Comparison of ENCODE assay signal across 29 mouse cellular contexts in the genomic region with DNA sequence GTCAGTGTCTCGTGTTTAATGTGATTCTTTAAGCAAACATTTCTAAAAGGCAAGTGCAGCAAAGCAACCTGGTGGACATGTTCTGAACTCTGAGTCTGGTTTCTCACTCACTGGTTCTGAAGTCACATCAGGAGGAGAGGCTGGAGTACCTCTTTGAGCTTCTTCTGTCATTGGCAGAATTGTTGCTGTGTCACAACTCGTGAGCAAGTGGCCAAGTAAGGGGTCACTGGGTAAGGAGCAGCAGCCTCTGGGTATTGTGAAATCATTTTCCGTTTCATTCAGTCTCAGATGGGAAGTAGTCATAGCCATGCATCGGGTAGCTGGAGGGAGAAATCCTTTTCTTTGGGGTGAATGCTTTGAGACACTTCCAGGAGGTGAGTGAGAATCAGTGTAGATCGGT.
DNase-seq lines count a peak whose midpoint lies in the region; ATAC-seq and TF ChIP-seq lines count a peak whose summit lies in the region.
"Had no signal": no experiment of that assay in that cellular context is flagged by ENCODE, and none has a peak within 500 bp of the region (broad histone marks: within the 10 kb centered on the region; RNA-seq: fewer than 3 reads in every experiment).

No protein-coding gene starts in this region.

- H3K27ac ChIP-seq in kidney, adult 2 months (ENCODE audit: insufficient read depth, low read depth, low read length) = no peak overlapping the region
- no peak overlapping the region for H3K27ac ChIP-seq in kidney, embryonic 16.5 days (ENCODE audit: low read length)
- H3K27ac ChIP-seq in limb, embryonic 10.5 days = no peak overlapping the region
- H3K27ac ChIP-seq: embryonic facial prominence, embryonic 13.5 days; forebrain, embryonic 10.5 days; heart, embryonic 15.5 days; hindbrain, embryonic 12.5 days; hindbrain, postnatal 0 days; intestine, embryonic 15.5 days; limb, embryonic 15.5 days; liver, embryonic 14.5 days; macrophage; midbrain, embryonic 13.5 days; neural tube, embryonic 13.5 days had no signal

- 72% methylated on average over 5 of the region's 5 CpGs for WGBS in kidney, adult 2 months
- 79% methylated on average over 5 of the region's 5 CpGs for WGBS in kidney, embryonic 16.5 days
- WGBS in limb, embryonic 10.5 days = 85% methylated on average over 5 of the region's 5 CpGs

- H3K9me3 ChIP-seq in kidney, embryonic 16.5 days (ENCODE audit: low read length) = no peaks in the 10 kb centered on the region
- H3K9me3 ChIP-seq in limb, embryonic 10.5 days (replicated peaks) = no peaks in the 10 kb centered on the region
- H3K9me3 ChIP-seq: embryonic facial prominence, embryonic 13.5 days; forebrain, embryonic 10.5 days; heart, embryonic 15.5 days; hindbrain, embryonic 12.5 days; intestine, embryonic 15.5 days; limb, embryonic 15.5 days; midbrain, embryonic 13.5 days; neural tube, embryonic 13.5 days had no signal

- no peaks in the 10 kb centered on the region for H3K4me1 ChIP-seq in kidney, adult 2 months (ENCODE audit: control insufficient read depth, insufficient read depth, low read length)
- H3K4me1 ChIP-seq in kidney, embryonic 16.5 days (ENCODE audit: insufficient read depth, low read length) = 0 out of 2 replicates have a peak, but pooled peaks cover 6% of the 10 kb centered on the region
- H3K4me1 ChIP-seq in limb, embryonic 10.5 days = peaks cover 8% of the 10 kb centered on the region
- H3K4me1 ChIP-seq: heart, embryonic 15.5 days; intestine, embryonic 15.5 days; limb, embryonic 15.5 days had no signal

- H3K4me2 ChIP-seq in kidney, embryonic 16.5 days (replicated peaks; ENCODE audit: low read depth, low read length) = no peak overlapping the region
- H3K4me2 ChIP-seq: embryonic facial prominence, embryonic 13.5 days; heart, embryonic 15.5 days; hindbrain, embryonic 12.5 days; intestine, embryonic 15.5 days; limb, embryonic 15.5 days; lung, embryonic 14.5 days; midbrain, embryonic 13.5 days; neural tube, embryonic 13.5 days had no signal

- TF ChIP-seq CTCF in kidney, adult 2 months (conservative IDR thresholded peaks at IDR 0.05; ENCODE audit: insufficient read depth, insufficient read length, low read depth, low read length) = no peak

- H3K4me3 ChIP-seq in kidney, adult 2 months (ENCODE audit: insufficient read depth, low read depth, low read length) = no peak overlapping the region
- H3K4me3 ChIP-seq in kidney, embryonic 16.5 days (ENCODE audit: low read length) = no peak overlapping the region
- H3K4me3 ChIP-seq in limb, embryonic 10.5 days = no peak overlapping the region
- H3K4me3 ChIP-seq: embryonic facial prominence, embryonic 13.5 days; forebrain, embryonic 10.5 days; heart, embryonic 15.5 days; hindbrain, embryonic 12.5 days; intestine, embryonic 15.5 days; limb, embryonic 15.5 days; midbrain, embryonic 13.5 days; neural tube, embryonic 13.5 days had no signal

- TF ChIP-seq POLR2A in kidney, adult 2 months (IDR thresholded peaks at IDR 0.05; ENCODE audit: low read depth, low read length) = no peak

- peak; percentile 3 for DNase-seq in kidney, adult 2 months
- peak; percentile 4 for DNase-seq in ovary, postnatal 36 days (ENCODE audit: low spot score)
- DNase-seq in ovary, postnatal 10 days (ENCODE audit: low spot score) = no peak
- peak; percentile 47 for DNase-seq in adrenal gland, postnatal 14 days
- no peak for DNase-seq in gastrocnemius, adult 18-20 months (ENCODE audit: low spot score)
- DNase-seq in limb, embryonic 10.5 days (ENCODE audit: low spot score) = no peak
- DNase-seq: B cell, adult 2 months; cerebellum, adult 11-12 months; cerebellum, postnatal 10 days; gastrocnemius, postnatal 10 days; kidney, adult 8-10 months; kidney, postnatal 10 days; layer of hippocampus, postnatal 36 days; left cerebral cortex, postnatal 4 days; lung, embryonic 14.5 days; thymus, postnatal 14 days had no signal

- H3K27me3 ChIP-seq in kidney, adult 2 months (replicated peaks; ENCODE audit: control insufficient read depth, insufficient read depth, low read length) = no peaks in the 10 kb centered on the region
- no peaks in the 10 kb centered on the region for H3K27me3 ChIP-seq in kidney, embryonic 16.5 days (ENCODE audit: insufficient read depth, low read length)
- H3K27me3 ChIP-seq in limb, embryonic 10.5 days (ENCODE audit: low read depth, poor library complexity, severe bottlenecking) = no peaks in the 10 kb centered on the region
- H3K27me3 ChIP-seq: embryonic facial prominence, embryonic 13.5 days; heart, embryonic 15.5 days; hindbrain, embryonic 12.5 days; intestine, embryonic 15.5 days; limb, embryonic 15.5 days; midbrain, embryonic 13.5 days; neural tube, embryonic 13.5 days had no signal

- H3K9ac ChIP-seq in kidney, embryonic 16.5 days (replicated peaks; ENCODE audit: low read length) = no peak overlapping the region
- H3K9ac ChIP-seq: embryonic facial prominence, embryonic 13.5 days; heart, embryonic 15.5 days; hindbrain, embryonic 12.5 days; intestine, embryonic 15.5 days; limb, embryonic 15.5 days; liver, embryonic 14.5 days; lung, embryonic 14.5 days; midbrain, embryonic 13.5 days; neural tube, embryonic 13.5 days had no signal

- H3K36me3 ChIP-seq in kidney, adult 2 months (ENCODE audit: control insufficient read depth, insufficient read depth, low read length) = no peaks in the 10 kb centered on the region
- no peaks in the 10 kb centered on the region for H3K36me3 ChIP-seq in kidney, embryonic 16.5 days (ENCODE audit: insufficient read depth, low read length)
- no peaks in the 10 kb centered on the region for H3K36me3 ChIP-seq in limb, embryonic 10.5 days
- H3K36me3 ChIP-seq: embryonic facial prominence, embryonic 13.5 days; forebrain, embryonic 10.5 days; heart, embryonic 15.5 days; hindbrain, embryonic 12.5 days; intestine, embryonic 15.5 days; limb, embryonic 15.5 days; midbrain, embryonic 13.5 days; neural tube, embryonic 13.5 days had no signal

- no peak for ATAC-seq in kidney, embryonic 16.5 days (ENCODE audit: low FRiP score, low TSS enrichment)
- ATAC-seq: forebrain, embryonic 16.5 days; hindbrain, postnatal 0 days; intestine, embryonic 15.5 days; midbrain, embryonic 13.5 days had no signal

Comparison
In these comparisons a context has a peak if more than half of its experiments do, and no peak if none do; other contexts are left out.
1. DNase-seq: peak in kidney, adult 2 months (single experiment), ovary, postnatal 36 days (single experiment) and adrenal gland, postnatal 14 days (single experiment); none in ovary, postnatal 10 days (single experiment), gastrocnemius, adult 18-20 months (single experiment) and limb, embryonic 10.5 days (single experiment).